Mouse (Mus musculus) liver, adult (tissue): ENCODE measurements at regions not wholly inside any gene's neighbourhood (a gene's known extent, or its start where the extent isn't known, plus 50 kb on each side); places are given as distances from the start of the nearest gene placed in this dataset.

Experiments used
- GATA4 ChIP-seq: IDR thresholded peaks from 2 replicates; pipeline ENCODE4 v1.6.1; 2014; ENCODE audit warnings: mild to moderate bottlenecking, low read length; ENCODE audit not compliant: insufficient replicate concordance

DNA sequence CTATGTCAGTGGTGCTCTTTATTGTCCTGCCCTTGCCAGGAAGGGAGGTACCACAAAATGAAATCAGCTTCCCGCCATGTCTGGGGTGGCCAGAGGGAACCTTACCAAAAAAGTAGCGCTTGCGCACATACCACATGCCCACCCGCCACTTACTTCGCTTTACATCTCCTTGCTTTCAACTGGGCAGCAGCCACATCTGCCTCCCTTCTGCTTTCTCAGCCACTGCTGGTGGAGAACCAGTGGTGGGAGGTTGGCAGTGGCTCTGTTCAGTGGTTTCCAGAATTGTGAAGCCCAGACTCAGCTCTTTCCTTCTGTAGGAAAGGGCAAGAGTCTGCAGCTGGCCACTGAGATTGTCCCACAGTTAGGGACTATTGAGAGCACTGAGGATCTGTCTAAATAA lies 170.2 kb downstream of the Hlx start:
- TF ChIP-seq GATA4: no peak

DNA sequence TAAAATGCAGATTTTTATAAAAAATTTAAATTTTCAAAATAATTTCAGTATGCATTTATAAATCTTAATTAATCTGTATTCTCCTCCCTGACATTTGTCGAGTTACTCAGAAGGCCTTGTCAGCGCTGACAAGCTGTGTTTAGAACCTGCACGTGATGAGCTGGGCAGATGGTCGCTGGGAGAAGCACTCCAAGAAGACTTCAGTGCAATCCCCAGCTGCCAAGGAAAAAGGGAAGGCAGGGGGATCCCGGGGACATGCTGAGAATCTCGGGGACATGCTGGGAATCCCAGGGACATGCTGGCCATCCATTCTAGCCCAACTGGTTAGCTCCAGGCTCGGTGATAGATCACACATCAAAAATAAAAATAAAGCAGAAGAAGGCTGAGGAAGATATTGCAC lies 172.9 kb downstream of the Hlx start:
- TF ChIP-seq GATA4: no peak

DNA sequence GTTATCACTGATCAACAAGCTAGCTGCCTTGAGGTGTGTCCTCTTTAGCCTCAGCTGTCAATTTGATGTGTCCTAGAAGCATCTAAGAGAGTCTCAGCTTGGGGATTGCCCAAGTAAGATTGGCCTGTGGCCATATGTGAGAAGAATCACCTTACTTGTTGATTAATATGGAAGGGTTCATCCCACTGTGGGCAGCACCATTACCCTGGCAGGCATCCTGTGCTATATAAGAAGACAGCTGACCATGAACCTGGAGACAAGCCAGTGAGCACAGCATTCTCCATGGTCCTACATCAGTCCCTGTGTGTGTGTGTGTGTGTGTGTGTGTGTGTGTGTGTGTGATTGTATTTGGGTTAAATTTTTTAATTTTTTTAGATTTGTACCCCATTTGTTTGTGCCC lies 178.6 kb downstream of the Hlx start:
- no peak for TF ChIP-seq GATA4

GRCm38 (mm10) chr1:184550491-184550890 lies 181.9 kb downstream of the Hlx start:
- TF ChIP-seq GATA4: no peak

DNA sequence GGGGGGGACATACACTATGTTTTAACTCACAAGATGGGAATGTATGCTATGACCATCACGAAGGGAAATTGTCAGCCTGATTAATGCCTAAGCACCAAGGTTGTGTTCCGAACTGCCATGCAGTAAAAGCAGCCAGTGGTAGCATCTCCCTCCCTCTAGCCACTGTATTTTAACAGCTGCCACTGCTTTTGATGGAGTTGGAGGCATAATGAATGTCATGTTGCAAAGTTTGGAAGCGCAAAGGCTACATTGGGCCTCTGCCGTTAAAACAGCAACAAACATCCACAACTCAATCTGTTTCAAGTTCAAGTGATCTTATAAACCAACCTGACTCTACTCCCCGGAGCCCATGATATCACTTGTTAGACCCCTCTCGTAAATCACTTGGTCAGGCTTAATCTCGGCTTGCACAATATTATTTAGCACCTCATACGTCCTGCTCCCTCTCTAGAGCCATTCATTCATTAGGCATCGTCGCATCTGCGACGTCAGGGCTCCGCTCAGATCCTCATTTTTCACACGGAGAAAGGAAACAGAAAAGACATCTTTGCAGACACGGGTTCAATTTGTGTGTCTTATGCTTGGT lies 184.7 kb downstream of the Hlx start:
- TF ChIP-seq GATA4: no peak

DNA sequence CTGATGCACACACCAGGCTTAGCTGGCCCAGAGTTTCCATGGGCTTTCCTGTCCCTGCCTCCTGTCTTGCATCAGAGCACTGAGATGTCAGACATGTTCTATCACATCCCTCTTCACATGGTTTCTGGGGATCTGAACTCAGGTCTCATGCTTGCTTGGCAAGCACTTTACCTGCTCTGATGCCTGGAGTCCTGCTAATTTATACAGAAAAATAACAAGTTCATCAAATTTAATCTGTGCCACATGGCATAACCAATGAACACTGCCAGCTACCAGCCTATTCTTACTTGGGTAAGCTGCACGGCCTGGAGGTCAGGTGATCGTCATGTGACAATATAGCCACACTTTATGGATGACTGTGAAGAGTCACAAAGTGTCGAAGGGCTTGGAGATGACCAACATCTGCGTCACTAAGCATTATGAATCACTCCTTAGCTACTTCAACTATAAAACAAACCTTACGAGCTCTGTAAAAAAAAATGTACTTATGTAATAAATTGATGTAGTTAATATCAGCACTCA lies 186.2 kb downstream of the Hlx start:
- no peak for TF ChIP-seq GATA4

DNA sequence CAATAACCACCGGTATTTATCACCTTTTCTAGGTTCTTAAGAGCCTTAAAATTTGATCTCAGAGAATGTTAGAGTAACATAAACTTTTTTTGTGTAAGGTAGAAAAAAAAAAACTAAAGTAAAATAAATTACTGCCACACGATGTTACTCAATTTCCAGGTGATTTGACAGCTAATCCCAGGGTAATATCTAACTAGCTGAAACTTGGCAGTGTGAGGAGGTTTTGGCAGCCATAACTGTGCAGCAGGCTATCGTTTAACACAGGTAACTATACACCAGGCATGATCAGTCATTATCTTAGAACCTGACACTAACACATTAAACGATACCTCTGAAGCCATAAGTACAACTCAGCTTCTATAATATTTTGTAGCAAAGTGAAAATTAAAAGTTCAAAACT lies 187.3 kb downstream of the Hlx start:
- no peak for TF ChIP-seq GATA4

- TF ChIP-seq GATA4: no peak
These were observed 189.9 kb downstream of the Hlx start for GRCm38 (mm10) chr1:184542321-184543115.

- TF ChIP-seq GATA4: no peak
These were observed 192.6 kb downstream of the Hlx start for GRCm38 (mm10) chr1:184539818-184540217.

GRCm38 (mm10) chr1:184536311-184537200 lies 195.9 kb downstream of the Hlx start:
- TF ChIP-seq GATA4: no peak

- TF ChIP-seq GATA4: no peak
These were observed 196.7 kb downstream of the Hlx start for GRCm38 (mm10) chr1:184535691-184536090.

GRCm38 (mm10) chr1:184534511-184534910 lies 197.9 kb downstream of the Hlx start:
- no peak for TF ChIP-seq GATA4

- TF ChIP-seq GATA4: no peak
These were observed 198.5 kb downstream of the Hlx start for GRCm38 (mm10) chr1:184533870-184534269.

- no peak for TF ChIP-seq GATA4
These were observed 199.8 kb downstream of the Hlx start for GRCm38 (mm10) chr1:184532488-184533055.

- no peak for TF ChIP-seq GATA4
These were observed 201.7 kb downstream of the Hlx start for GRCm38 (mm10) chr1:184530606-184531320.

GRCm38 (mm10) chr1:184525740-184526139 lies 206.7 kb downstream of the Hlx start:
- no peak for TF ChIP-seq GATA4
